Mouse (Mus musculus) adrenal gland, postnatal 4 days (tissue): Measurements from ENCODE around the gene Ppp1r13b. TPM values are rescaled to one million over a fixed set of nuclear protein-coding genes. Genes with fewer than 3 reads are reported as not detected.

ENCODE experiments used
- DNase-seq, 2 experiments: peaks; one replicate each; pipeline ENCODE4 v3.0.0; 2021 to 2022; ENCODE audit warnings: low spot score in 2 of 2, mixed read lengths in 2 of 2
- total RNA-seq, 2 experiments: library from RNA; stranded (reverse); gene quantifications; 2 replicates each; pipeline ENCODE4 v1.2.3; 2021

Ppp1r13b gene
- total RNA-seq, 2 experiments from 2014 or later: 26.7 to 30.5 TPM

GRCm38 (mm10) chr12:111888303-111888864 lies 19.5 kb downstream of the Ppp1r13b start:
- no peak for DNase-seq

GRCm38 (mm10) chr12:111887005-111887404 lies 20.9 kb downstream of the Ppp1r13b start:
- DNase-seq: no peak

- no peak for DNase-seq
Observed at GRCm38 (mm10) chr12:111882852-111883251, 25.1 kb downstream of the Ppp1r13b start.

- no peak for DNase-seq
Observed at GRCm38 (mm10) chr12:111882022-111882421, 25.9 kb downstream of the Ppp1r13b start.

GRCm38 (mm10) chr12:111878213-111878612 lies 29.7 kb downstream of the Ppp1r13b start:
- DNase-seq: peak; percentile 62 to 73

GRCm38 (mm10) chr12:111875499-111875898 lies 32.4 kb downstream of the Ppp1r13b start:
- DNase-seq: no peak

GRCm38 (mm10) chr12:111874601-111875140 lies 33.2 kb downstream of the Ppp1r13b start:
- no peak for DNase-seq

- no peak for DNase-seq
Observed at GRCm38 (mm10) chr12:111872079-111872478, 35.8 kb downstream of the Ppp1r13b start.

GRCm38 (mm10) chr12:111870811-111871210 lies 37.1 kb downstream of the Ppp1r13b start:
- DNase-seq: no peak

GRCm38 (mm10) chr12:111869806-111870205 lies 38.1 kb downstream of the Ppp1r13b start:
- DNase-seq: no peak

- no peak for DNase-seq
Observed at GRCm38 (mm10) chr12:111864206-111864824, 43.6 kb downstream of the Ppp1r13b start.

GRCm38 (mm10) chr12:111855448-111855847 lies 52.5 kb downstream of the Ppp1r13b start:
- DNase-seq: no peak

- no peak for DNase-seq
Observed at GRCm38 (mm10) chr12:111853546-111853945, 54.4 kb downstream of the Ppp1r13b start.

- DNase-seq: no peak
Observed at GRCm38 (mm10) chr12:111853011-111853436, 54.9 kb downstream of the Ppp1r13b start.

- no peak for DNase-seq
Observed at GRCm38 (mm10) chr12:111851745-111852144, 56.2 kb downstream of the Ppp1r13b start.

- no peak for DNase-seq
Observed at GRCm38 (mm10) chr12:111851235-111851634, 56.7 kb downstream of the Ppp1r13b start.

- DNase-seq: no peak
Observed at GRCm38 (mm10) chr12:111848300-111848798, 59.6 kb downstream of the Ppp1r13b start.

GRCm38 (mm10) chr12:111846815-111847214 lies 61.1 kb downstream of the Ppp1r13b start:
- no peak for DNase-seq

GRCm38 (mm10) chr12:111845953-111846352 lies 62.0 kb downstream of the Ppp1r13b start:
- DNase-seq: no peak

GRCm38 (mm10) chr12:111843470-111843869 lies 64.4 kb downstream of the Ppp1r13b start:
- no peak for DNase-seq

- no peak for DNase-seq
Observed at GRCm38 (mm10) chr12:111842565-111843433, 65.1 kb downstream of the Ppp1r13b start.

- DNase-seq: no peak
Observed at GRCm38 (mm10) chr12:111833457-111833856, 74.5 kb downstream of the Ppp1r13b start.
